Mouse (Mus musculus): Measurements from ENCODE around the gene Ubqln2. TPM values are rescaled to one million over a fixed set of nuclear protein-coding genes. Genes with fewer than 3 reads are reported as not detected.

Gene Ubqln2
- polyA plus RNA-seq, 1 experiment from 2014 or later: 45.2 TPM

DNA sequence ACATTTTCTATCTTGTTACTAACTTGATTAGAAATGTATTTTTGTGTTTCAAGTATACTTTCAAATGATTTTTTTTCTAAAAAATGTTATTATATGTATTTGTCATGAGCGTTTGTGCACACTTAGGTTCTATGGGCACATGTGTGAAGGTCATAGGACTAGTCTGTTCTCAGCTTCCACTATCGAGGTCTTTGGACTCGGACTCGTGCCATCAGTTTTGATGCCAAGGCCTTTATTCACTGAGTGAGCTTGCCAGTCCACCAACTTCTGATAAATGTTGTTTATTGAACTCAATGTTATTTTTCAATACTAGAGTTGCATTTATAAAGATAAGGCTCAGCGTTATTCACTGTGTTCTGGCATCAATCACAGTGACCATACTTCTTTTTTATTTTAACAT, 17.5 kb downstream of the Ubqln2 start:
- Histone ChIP-seq H3K4me3 (replicated peaks; ENCODE audit: low read length) (no peak overlapping the region), H3K36me3 (ENCODE audit: control insufficient read depth, insufficient read depth) (no peaks in the 10 kb centered on the region), H3K27me3 (replicated peaks; ENCODE audit: control insufficient read depth, insufficient read depth, low read length) (no peaks in the 10 kb centered on the region), H3K4me2 (ENCODE audit: low read length) (no peak overlapping the region), H3K9ac (replicated peaks; ENCODE audit: low read depth, low read length) (no peak overlapping the region), H3K9me3 (ENCODE audit: control insufficient read depth, low read length) (no peaks in the 10 kb centered on the region), H3K27ac (ENCODE audit: low read length) (no peak overlapping the region), H3K4me1 (replicated peaks; ENCODE audit: control insufficient read depth, insufficient read depth, low read length) (no peaks in the 10 kb centered on the region)
- no peak for ATAC-seq
- 88% methylated on average over 5 of the region's 5 CpGs for WGBS

- no peaks in the 10 kb centered on the region for H3K4me1 ChIP-seq (replicated peaks; ENCODE audit: control insufficient read depth, insufficient read depth, low read length)
- ATAC-seq: no peak
- H3K9ac ChIP-seq (replicated peaks; ENCODE audit: low read depth, low read length): no peak overlapping the region
- WGBS: 27% methylated on average over 2 of the region's 2 CpGs
- H3K36me3 ChIP-seq (ENCODE audit: control insufficient read depth, insufficient read depth): no peaks in the 10 kb centered on the region
- no peak overlapping the region for H3K4me3 ChIP-seq (replicated peaks; ENCODE audit: low read length)
- no peaks in the 10 kb centered on the region for H3K9me3 ChIP-seq (ENCODE audit: control insufficient read depth, low read length)
- H3K27ac ChIP-seq (ENCODE audit: low read length): no peak overlapping the region
- no peak overlapping the region for H3K4me2 ChIP-seq (ENCODE audit: low read length)
- H3K27me3 ChIP-seq (replicated peaks; ENCODE audit: control insufficient read depth, insufficient read depth, low read length): no peaks in the 10 kb centered on the region
Measured at GRCm38 (mm10) chrX:153528399-153528798, 30.4 kb downstream of the Ubqln2 start.

Other genes with a start within 250 kb of the Ubqln2 start
- gene Cypt3, start 60.4 kb downstream of the Ubqln2 start, polyA plus RNA-seq (2015; fragmentation: Nextera tagmentation; extraction: Ambion mirVana): not detected in 2 replicates
- 1.7 and 2.5 TPM in 2 replicates for gene Kctd12b, start 198.2 kb downstream of the Ubqln2 start, polyA plus RNA-seq (2015; fragmentation: Nextera tagmentation; extraction: Ambion mirVana)
- gene Nbdy, start 225.4 kb downstream of the Ubqln2 start, polyA plus RNA-seq (2015; fragmentation: Nextera tagmentation; extraction: Ambion mirVana): 97.4 and 113 TPM in 2 replicates